Mouse (Mus musculus) lung, postnatal 36 days (tissue): Measurements from ENCODE around the gene Gm10037.

Experiments
- DNase-seq: peaks from one replicate; pipeline ENCODE4 v3.0.0; 2022; ENCODE audit warnings: mixed read lengths

Gm10037 gene

GRCm38 (mm10) chr13:67876699-67877254, 45.9 kb downstream of the Gm10037 start:
- DNase-seq = no peak

- DNase-seq = no peak
Measured at GRCm38 (mm10) chr13:67883966-67884365, 53.1 kb downstream of the Gm10037 start.
